Mouse (Mus musculus) liver, embryonic 11.5 days (tissue): ENCODE results near the gene Il1rapl1. TPM values are rescaled to one million over a fixed set of nuclear protein-coding genes. Genes with fewer than 3 reads are reported as not detected.

Experiments
- ATAC-seq: fragments of 200-750 bp; cut with Nextera tagmentation; replicated peaks from 2 replicates; pipeline ENCODE4 v1.8.0; 2017; ENCODE audit warnings: moderate number of reproducible peaks, mild to moderate bottlenecking, moderate TSS enrichment, moderate library complexity; ENCODE audit not compliant: low FRiP score
- DNase-seq: peaks from one replicate; pipeline ENCODE4 v3.0.0-alpha.2; 2017; ENCODE audit warnings: low spot score
- H3K27ac ChIP-seq: fragments of 300-500 bp; sonication (generic); 2 replicates; pipeline ENCODE4 v1.5.1; 2014; ENCODE audit warnings: mild to moderate bottlenecking, low read depth, low read length, control low read depth
- H3K27me3 ChIP-seq: fragments of 300-500 bp; sonication (generic); replicated peaks from 2 replicates; pipeline ENCODE4 v1.6.1; 2014; ENCODE audit warnings: low read length, mixed read lengths; ENCODE audit not compliant: control insufficient read depth, insufficient read depth
- H3K36me3 ChIP-seq: fragments of 300-500 bp; sonication (generic); 2 replicates; pipeline ENCODE4 v1.6.1; 2014; ENCODE audit warnings: mild to moderate bottlenecking, low read length, moderate library complexity, mixed read lengths; ENCODE audit not compliant: control insufficient read depth, insufficient read depth
- H3K4me1 ChIP-seq: fragments of 300-500 bp; sonication (generic); replicated peaks from 2 replicates; pipeline ENCODE4 v1.6.1; 2014; ENCODE audit warnings: low read length, mixed read lengths; ENCODE audit not compliant: control insufficient read depth, insufficient read depth
- H3K4me2 ChIP-seq: fragments of 300-500 bp; sonication (generic); 2 replicates; pipeline ENCODE4 v1.6.1; 2014; ENCODE audit warnings: mild to moderate bottlenecking, control low read depth, moderate library complexity
- H3K4me3 ChIP-seq: fragments of 300-500 bp; sonication (generic); 2 replicates; pipeline ENCODE4 v1.5.1; 2014; ENCODE audit warnings: low read depth, low read length, control low read depth
- H3K9ac ChIP-seq: fragments of 300-500 bp; sonication (generic); 2 replicates; pipeline ENCODE4 v1.6.1; 2014; ENCODE audit warnings: low read depth, low read length, control low read depth
- H3K9me3 ChIP-seq: fragments of 300-500 bp; sonication (generic); 2 replicates; pipeline ENCODE4 v1.6.1; 2016; ENCODE audit warnings: low read length, inconsistent platforms, mixed read lengths; ENCODE audit not compliant: control insufficient read depth
- WGBS: fragments of 180-500 bp; shearing (Covaris S2); extraction: QIAGEN DNeasy Blood & Tissue Kit; methylation state at CpG from one replicate; pipeline ENCODE4 v1.1.7; 2014; 5-methylcytosine and 5-hydroxymethylcytosine counted together
- polyA plus RNA-seq: library from polyadenylated mRNA; unstranded; fragments of >200 nt; fragmentation: Nextera tagmentation; extraction: Ambion mirVana; gene quantifications from 2 replicates; pipeline ENCODE4 v1.2.1, GENCODE M21; 2014

Gene Il1rapl1
- polyA plus RNA-seq, 1 experiment from 2014 or later: 0.14 TPM

GRCm38 (mm10) chrX:87813884-87814283 lies 301.6 kb downstream of the Il1rapl1 start:
- no peak overlapping the region for H3K4me2 ChIP-seq
- ATAC-seq: no peak

GRCm38 (mm10) chrX:87807717-87808116 lies 307.7 kb downstream of the Il1rapl1 start:
- Histone ChIP-seq H3K27ac (no peak overlapping the region), H3K9me3 (no peaks in the 10 kb centered on the region), H3K9ac (no peak overlapping the region), H3K27me3 (no peaks in the 10 kb centered on the region), H3K4me3 (no peak overlapping the region), H3K4me1 (no peaks in the 10 kb centered on the region), H3K36me3 (no peaks in the 10 kb centered on the region), H3K4me2 (no peak overlapping the region)
- DNase-seq: no peak
- 40% methylated on average over 1 of the region's 1 CpGs for WGBS
- ATAC-seq: no peak

More at GRCm38 (mm10) chrX:87813884-87814283, 301.6 kb downstream of the Il1rapl1 start:
- DNase-seq: no peak
- Histone ChIP-seq H3K27ac (no peak overlapping the region), H3K36me3 (no peaks in the 10 kb centered on the region), H3K9ac (no peak overlapping the region), H3K27me3 (no peaks in the 10 kb centered on the region), H3K9me3 (no peaks in the 10 kb centered on the region), H3K4me3 (no peak overlapping the region), H3K4me1 (no peaks in the 10 kb centered on the region)

GRCm38 (mm10) chrX:87793011-87793410 lies 322.4 kb downstream of the Il1rapl1 start:
- Histone ChIP-seq H3K9me3 (no peaks in the 10 kb centered on the region), H3K4me1 (no peaks in the 10 kb centered on the region), H3K9ac (no peak overlapping the region), H3K4me2 (no peak overlapping the region), H3K27me3 (no peaks in the 10 kb centered on the region), H3K27ac (no peak overlapping the region), H3K36me3 (no peaks in the 10 kb centered on the region), H3K4me3 (no peak overlapping the region)
- DNase-seq: no peak
- no peak for ATAC-seq

DNA sequence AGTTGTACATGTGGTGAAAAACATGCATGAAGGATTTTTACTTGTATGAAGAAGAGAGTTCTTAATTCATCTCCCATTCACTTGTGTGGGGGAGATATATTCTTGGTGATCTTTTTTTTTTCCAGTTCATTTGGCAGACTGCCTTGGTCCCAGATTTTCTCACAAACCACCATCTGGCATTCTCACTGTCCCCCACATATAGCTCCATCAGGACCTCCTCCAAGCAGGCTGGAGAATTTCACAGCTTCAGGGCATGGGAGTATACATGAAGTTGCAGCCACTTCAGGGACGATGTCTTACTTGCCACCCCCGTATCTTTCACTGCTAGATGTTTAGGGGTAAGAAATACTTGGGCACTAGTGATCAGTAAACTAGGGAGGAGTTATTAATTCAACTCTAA lies 404.9 kb downstream of the Il1rapl1 start:
- H3K9me3 ChIP-seq: no peaks in the 10 kb centered on the region
- H3K4me3 ChIP-seq: no peak overlapping the region
- ATAC-seq (no peak), DNase-seq (no peak)
- no peak overlapping the region for H3K4me2 ChIP-seq
- no peaks in the 10 kb centered on the region for H3K4me1 ChIP-seq
- H3K9ac ChIP-seq: no peak overlapping the region
- no peaks in the 10 kb centered on the region for H3K36me3 ChIP-seq
- H3K27me3 ChIP-seq: no peaks in the 10 kb centered on the region
- no peak overlapping the region for H3K27ac ChIP-seq
- 79% methylated on average over 2 of the region's 2 CpGs for WGBS

DNA sequence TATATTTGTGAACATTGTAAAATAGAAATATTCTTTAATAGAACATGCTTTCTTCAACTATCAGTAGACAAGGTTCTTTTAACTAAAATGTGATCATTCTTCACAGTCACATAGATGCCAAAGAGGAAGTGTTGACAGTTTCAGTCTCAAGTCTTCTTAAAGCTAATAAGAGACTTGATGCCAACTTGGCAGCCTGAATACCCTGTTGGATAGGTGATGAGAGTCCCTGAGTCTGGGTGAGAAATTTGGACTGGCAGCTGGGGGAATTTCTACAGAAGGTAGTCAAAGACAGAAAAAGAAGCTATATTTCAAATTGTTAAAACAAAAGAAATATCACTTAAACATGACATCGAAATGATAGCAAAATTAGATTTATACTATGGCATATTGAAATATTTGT lies 451.6 kb downstream of the Il1rapl1 start:
- H3K4me1 ChIP-seq: no peaks in the 10 kb centered on the region
- ATAC-seq: no peak
- no peak overlapping the region for H3K4me3 ChIP-seq
- H3K27ac ChIP-seq: no peak overlapping the region
- 70% methylated on average over 1 of the region's 1 CpGs for WGBS
- no peaks in the 10 kb centered on the region for H3K27me3 ChIP-seq
- no peak overlapping the region for H3K4me2 ChIP-seq
- no peaks in the 10 kb centered on the region for H3K36me3 ChIP-seq
- no peak overlapping the region for H3K9ac ChIP-seq
- DNase-seq: no peak
- H3K9me3 ChIP-seq: no peaks in the 10 kb centered on the region

DNA sequence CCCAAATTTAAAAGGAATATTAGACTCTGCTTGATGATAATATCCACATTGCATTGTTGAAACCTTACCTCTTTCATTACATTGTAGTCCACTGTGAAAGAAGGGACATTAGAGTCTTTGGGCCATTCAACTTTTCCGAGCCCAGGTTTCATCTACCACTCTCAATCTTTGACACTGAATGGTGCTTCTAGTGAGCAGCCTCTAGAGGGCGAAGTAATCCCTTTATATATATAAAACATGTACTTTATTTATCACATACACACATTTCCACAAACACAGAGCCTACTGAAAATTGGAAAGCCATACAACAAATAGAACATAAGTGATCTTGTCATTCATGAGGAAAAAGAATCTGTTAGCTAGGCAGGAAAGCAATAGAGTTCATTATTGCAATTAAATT lies 459.8 kb downstream of the Il1rapl1 start:
- 31% methylated on average over 2 of the region's 2 CpGs for WGBS
- ATAC-seq (no peak), DNase-seq (no peak)
- H3K27me3 ChIP-seq: no peaks in the 10 kb centered on the region
- H3K4me3 ChIP-seq: no peak overlapping the region
- no peak overlapping the region for H3K4me2 ChIP-seq
- no peaks in the 10 kb centered on the region for H3K9me3 ChIP-seq
- H3K36me3 ChIP-seq: no peaks in the 10 kb centered on the region
- no peak overlapping the region for H3K9ac ChIP-seq
- no peaks in the 10 kb centered on the region for H3K4me1 ChIP-seq
- no peak overlapping the region for H3K27ac ChIP-seq

DNA sequence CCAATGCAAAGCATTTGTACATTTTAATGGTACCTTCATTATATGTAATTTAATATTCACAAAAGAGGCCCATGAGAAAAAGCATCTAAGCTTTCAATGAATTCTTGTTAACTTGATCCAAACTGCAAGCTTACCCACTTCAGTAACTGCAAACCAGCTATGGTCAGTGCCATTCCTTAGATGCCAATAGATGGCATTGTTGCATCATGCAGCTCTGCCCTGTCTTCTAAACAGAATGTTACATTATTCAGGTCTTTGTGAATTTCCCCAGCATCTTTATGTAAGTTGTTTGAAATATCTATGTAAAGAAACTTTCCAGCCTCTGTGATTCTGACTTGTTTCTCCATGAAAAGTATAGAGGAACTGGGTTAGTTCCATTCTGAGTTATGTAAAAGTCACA lies 514.5 kb downstream of the Il1rapl1 start:
- H3K36me3 ChIP-seq: no peaks in the 10 kb centered on the region
- ATAC-seq (no peak), DNase-seq (no peak)
- no peak overlapping the region for H3K9ac ChIP-seq
- no peak overlapping the region for H3K4me2 ChIP-seq
- no peak overlapping the region for H3K27ac ChIP-seq
- H3K27me3 ChIP-seq: no peaks in the 10 kb centered on the region
- no peak overlapping the region for H3K4me3 ChIP-seq
- H3K4me1 ChIP-seq: no peaks in the 10 kb centered on the region
- H3K9me3 ChIP-seq: no peaks in the 10 kb centered on the region

GRCm38 (mm10) chrX:87507997-87508396 lies 607.4 kb downstream of the Il1rapl1 start:
- H3K27me3 ChIP-seq: no peaks in the 10 kb centered on the region
- H3K4me2 ChIP-seq: no peak overlapping the region
- DNase-seq: no peak
- H3K36me3 ChIP-seq: no peaks in the 10 kb centered on the region
- H3K9me3 ChIP-seq: no peaks in the 10 kb centered on the region
- no peak overlapping the region for H3K9ac ChIP-seq
- no peaks in the 10 kb centered on the region for H3K4me1 ChIP-seq
- H3K27ac ChIP-seq: no peak overlapping the region
- H3K4me3 ChIP-seq: no peak overlapping the region
- no peak for ATAC-seq

DNA sequence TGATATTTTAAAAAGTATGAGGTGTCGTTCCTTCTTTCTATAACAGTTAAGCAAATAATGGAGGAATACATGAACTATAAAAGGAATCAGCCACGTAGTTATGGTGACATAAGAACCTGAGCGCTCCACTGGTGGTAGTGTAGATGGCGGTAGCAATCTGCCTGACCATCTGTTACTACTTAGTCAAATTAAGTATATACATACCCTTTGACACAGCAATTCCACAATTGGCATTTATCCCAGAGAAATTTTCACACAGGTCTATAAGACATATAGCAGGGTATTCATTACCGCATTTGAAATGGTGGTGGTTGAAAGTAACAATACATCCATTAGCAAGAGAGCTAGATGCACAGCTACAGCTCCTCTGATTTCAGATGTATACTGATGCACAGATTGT lies 612.8 kb downstream of the Il1rapl1 start:
- WGBS: 80% methylated on average over 5 of the region's 5 CpGs
- H3K27ac ChIP-seq: no peak overlapping the region
- H3K9me3 ChIP-seq: no peaks in the 10 kb centered on the region
- no peaks in the 10 kb centered on the region for H3K36me3 ChIP-seq
- no peak for ATAC-seq
- no peaks in the 10 kb centered on the region for H3K27me3 ChIP-seq
- H3K9ac ChIP-seq: no peak overlapping the region
- H3K4me2 ChIP-seq: no peak overlapping the region
- no peak for DNase-seq
- H3K4me1 ChIP-seq: no peaks in the 10 kb centered on the region
- no peak overlapping the region for H3K4me3 ChIP-seq
